Mouse (Mus musculus) liver, embryonic 16.5 days (tissue): ENCODE results near the gene Rab30. TPM values are rescaled to one million over a fixed set of nuclear protein-coding genes. Genes with fewer than 3 reads are reported as not detected.

Source experiments
- ATAC-seq: fragments of 200-750 bp; cut with Nextera tagmentation; 2 replicates; pipeline ENCODE4 v1.8.0; 2017; ENCODE audit warnings: low read depth, mild to moderate bottlenecking, moderate number of reproducible peaks, moderate library complexity
- H3K27ac ChIP-seq: fragments of 300-500 bp; sonication (generic); 2 replicates; pipeline ENCODE4 v1.5.1; 2014; ENCODE audit warnings: mild to moderate bottlenecking, low read length
- H3K27me3 ChIP-seq: fragments of 300-500 bp; sonication (generic); 2 replicates; pipeline ENCODE4 v1.6.1; 2014; ENCODE audit warnings: low read depth, low read length, mixed read lengths; ENCODE audit not compliant: control insufficient read depth, insufficient read depth
- H3K36me3 ChIP-seq: fragments of 300-500 bp; sonication (generic); 2 replicates; pipeline ENCODE4 v1.6.1; 2014; ENCODE audit warnings: mild to moderate bottlenecking; ENCODE audit not compliant: control insufficient read depth, insufficient read depth
- H3K4me1 ChIP-seq: fragments of 300-500 bp; sonication (generic); 2 replicates; pipeline ENCODE4 v1.6.1; 2014; ENCODE audit warnings: low read depth, low read length, mixed read lengths; ENCODE audit not compliant: control insufficient read depth
- H3K4me2 ChIP-seq: fragments of 300-500 bp; sonication (generic); 2 replicates; pipeline ENCODE4 v1.6.1; 2014; ENCODE audit warnings: low read depth, low read length, mixed read lengths
- H3K4me3 ChIP-seq: fragments of 300-500 bp; sonication (generic); 2 replicates; pipeline ENCODE4 v1.5.1; 2014; ENCODE audit warnings: low read depth, mild to moderate bottlenecking, low read length
- H3K9ac ChIP-seq: fragments of 300-500 bp; sonication (generic); 2 replicates; pipeline ENCODE4 v1.6.1; 2014; ENCODE audit warnings: low read depth, low read length
- H3K9me3 ChIP-seq: fragments of 300-500 bp; sonication (generic); replicated peaks from 2 replicates; pipeline ENCODE4 v1.6.1; 2016; ENCODE audit warnings: low read length; ENCODE audit not compliant: control insufficient read depth
- WGBS: fragments of 180-500 bp; shearing (Covaris S2); extraction: QIAGEN DNeasy Blood & Tissue Kit; methylation state at CpG from one replicate; pipeline ENCODE4 v1.1.7; 2014; ENCODE audit not compliant: insufficient replicate concordance; 5-methylcytosine and 5-hydroxymethylcytosine counted together
- polyA plus RNA-seq: library from polyadenylated mRNA; unstranded; fragments of >200 nt; fragmentation: Nextera tagmentation; extraction: Ambion mirVana; gene quantifications from 2 replicates; pipeline ENCODE4 v1.2.1, GENCODE M21; 2015

Gene Rab30
- polyA plus RNA-seq, 1 experiment from 2014 or later, result 5.3 TPM

DNA sequence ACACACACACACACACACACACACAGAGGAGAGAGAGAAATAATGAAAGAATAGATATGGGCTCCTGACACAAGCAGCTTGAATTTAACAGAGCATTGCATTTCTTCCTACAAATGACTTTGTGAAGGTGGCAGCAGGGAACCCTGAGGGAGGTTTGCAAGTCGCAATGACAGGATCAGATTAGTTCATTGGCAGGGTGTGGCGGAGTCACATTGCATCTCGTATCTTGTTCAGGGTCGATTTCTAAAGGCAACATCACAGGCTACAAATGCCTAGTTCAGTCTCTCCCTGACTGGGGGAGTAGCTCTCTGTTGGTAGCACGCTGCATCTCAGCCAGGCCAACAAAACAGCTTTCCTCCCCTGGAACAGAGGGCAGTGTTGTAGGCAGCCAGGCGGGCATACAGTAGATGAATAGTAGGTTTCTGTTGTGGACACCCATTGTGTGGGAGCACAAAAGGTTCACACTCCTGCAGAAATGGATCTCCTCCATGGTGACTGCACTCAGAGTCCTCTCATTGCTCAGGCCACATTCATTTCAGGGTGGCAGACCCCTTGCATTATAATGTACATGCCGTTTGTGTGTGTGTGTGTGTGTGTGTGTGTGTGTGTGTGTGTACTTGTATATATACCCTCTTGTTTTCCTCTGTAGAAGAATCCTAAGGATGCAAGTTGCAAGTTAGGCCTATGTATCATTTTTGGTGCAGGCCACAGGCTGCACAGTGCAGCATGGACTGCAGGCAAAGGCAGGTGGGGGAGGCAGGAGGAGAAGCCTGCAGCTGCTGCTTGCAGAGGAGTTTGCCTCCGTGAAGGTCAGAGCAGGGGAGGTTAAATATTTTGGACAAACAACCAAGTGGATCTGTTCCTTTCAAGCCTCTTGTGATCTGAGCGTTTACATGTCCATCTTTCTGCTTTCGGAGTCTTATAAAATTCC, 58.5 kb downstream of the Rab30 start:
- no peak overlapping the region for H3K4me2 ChIP-seq
- H3K4me3 ChIP-seq, result no peak overlapping the region
- H3K9me3 ChIP-seq, result no peaks in the 10 kb centered on the region
- H3K4me1 ChIP-seq, result no peaks in the 10 kb centered on the region
- H3K36me3 ChIP-seq, result no peaks in the 10 kb centered on the region
- no peak for ATAC-seq
- H3K27ac ChIP-seq, result no peak overlapping the region
- H3K27me3 ChIP-seq, result no peaks in the 10 kb centered on the region
- H3K9ac ChIP-seq, result no peak overlapping the region
- WGBS, result 69% methylated on average over 10 of the region's 10 CpGs

DNA sequence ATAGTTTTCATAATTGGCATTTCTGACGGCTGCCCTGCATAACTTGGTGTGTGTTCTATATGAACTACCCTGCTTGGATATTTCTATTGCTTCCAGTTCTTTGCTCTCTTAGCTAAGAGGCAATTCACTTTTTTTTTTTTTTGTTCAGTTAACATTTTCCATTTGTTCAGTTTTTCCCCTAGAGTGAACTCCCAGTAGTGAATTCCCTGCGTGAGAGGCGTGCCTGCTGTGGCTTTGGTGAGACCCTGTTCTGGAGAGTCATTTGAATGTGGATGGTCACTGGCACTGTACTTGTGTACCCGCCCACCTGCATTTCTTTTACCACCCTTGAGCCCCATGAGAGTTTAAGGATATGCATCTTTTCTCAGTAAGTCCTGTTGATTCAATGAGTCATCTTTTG, 60.8 kb downstream of the Rab30 start:
- Histone ChIP-seq H3K27ac (no peak overlapping the region), H3K9ac (no peak overlapping the region), H3K4me1 (no peaks in the 10 kb centered on the region), H3K27me3 (no peaks in the 10 kb centered on the region), H3K36me3 (no peaks in the 10 kb centered on the region), H3K9me3 (no peaks in the 10 kb centered on the region), H3K4me2 (no peak overlapping the region), H3K4me3 (no peak overlapping the region)
- WGBS, result 67% methylated on average over 4 of the region's 4 CpGs
- ATAC-seq, result no peak

DNA sequence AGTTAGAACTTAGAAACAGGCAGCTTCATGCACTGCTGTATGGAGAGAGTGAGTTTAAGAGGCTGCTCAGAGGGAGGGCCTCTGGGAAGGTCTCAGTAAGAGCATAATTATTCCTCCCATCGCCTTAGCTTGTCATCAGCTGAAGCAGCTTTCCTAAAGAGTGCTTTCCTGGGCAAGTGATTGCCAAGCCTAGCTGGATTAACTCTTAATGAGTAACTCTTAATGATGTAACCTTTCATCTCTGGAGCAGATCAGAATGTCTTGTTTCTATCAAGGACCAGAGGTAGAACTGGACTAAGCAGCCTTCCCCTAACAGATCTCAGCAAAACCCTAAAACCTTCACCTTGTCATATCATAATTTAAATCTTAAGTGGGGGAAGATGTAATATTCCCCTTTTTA, 61.8 kb downstream of the Rab30 start:
- H3K36me3 ChIP-seq, result no peaks in the 10 kb centered on the region
- H3K9ac ChIP-seq, result no peak overlapping the region
- H3K27ac ChIP-seq, result no peak overlapping the region
- H3K4me3 ChIP-seq, result no peak overlapping the region
- H3K9me3 ChIP-seq, result no peaks in the 10 kb centered on the region
- no peaks in the 10 kb centered on the region for H3K27me3 ChIP-seq
- no peaks in the 10 kb centered on the region for H3K4me1 ChIP-seq
- 42% methylated on average over 1 of the region's 1 CpGs for WGBS
- H3K4me2 ChIP-seq, result no peak overlapping the region
- no peak for ATAC-seq

DNA sequence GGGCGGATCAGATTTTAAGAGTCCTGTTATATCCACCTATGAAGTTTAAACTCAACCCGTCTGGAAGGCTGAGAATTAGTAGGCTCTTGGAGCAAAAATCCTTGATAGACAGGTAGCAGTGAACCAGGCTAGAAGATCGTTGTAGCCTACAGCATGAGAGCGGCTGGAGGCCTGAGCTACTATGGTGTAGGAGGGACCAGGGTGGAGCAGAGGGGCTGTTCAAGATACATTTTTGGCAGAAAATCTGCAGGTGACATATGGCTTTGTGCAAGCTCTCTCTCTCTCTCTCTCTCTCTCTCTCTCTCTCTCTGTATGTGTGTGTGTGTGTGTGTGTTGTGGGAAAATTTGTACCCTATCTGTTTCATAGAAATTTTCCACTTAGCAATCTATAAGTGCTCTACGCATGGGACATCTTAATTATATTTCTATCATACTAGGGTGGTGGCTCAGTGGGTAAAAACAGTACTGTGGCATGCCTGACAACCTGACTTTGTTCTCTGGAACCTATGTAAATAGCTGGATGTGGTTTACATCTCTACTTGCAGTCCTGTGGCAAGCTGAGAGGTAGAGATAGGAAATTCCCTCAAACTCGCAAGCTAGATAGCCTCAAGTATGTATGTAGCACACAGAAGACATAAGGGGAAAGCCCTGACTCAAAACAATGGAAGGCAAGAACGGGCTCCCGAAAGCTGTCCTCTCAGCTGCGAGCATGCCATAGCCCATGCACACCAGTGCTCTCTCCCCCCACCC, 63.7 kb downstream of the Rab30 start:
- 63% methylated on average over 9 of the region's 9 CpGs for WGBS
- ATAC-seq, result no peak
- no peak overlapping the region for H3K27ac ChIP-seq

DNA sequence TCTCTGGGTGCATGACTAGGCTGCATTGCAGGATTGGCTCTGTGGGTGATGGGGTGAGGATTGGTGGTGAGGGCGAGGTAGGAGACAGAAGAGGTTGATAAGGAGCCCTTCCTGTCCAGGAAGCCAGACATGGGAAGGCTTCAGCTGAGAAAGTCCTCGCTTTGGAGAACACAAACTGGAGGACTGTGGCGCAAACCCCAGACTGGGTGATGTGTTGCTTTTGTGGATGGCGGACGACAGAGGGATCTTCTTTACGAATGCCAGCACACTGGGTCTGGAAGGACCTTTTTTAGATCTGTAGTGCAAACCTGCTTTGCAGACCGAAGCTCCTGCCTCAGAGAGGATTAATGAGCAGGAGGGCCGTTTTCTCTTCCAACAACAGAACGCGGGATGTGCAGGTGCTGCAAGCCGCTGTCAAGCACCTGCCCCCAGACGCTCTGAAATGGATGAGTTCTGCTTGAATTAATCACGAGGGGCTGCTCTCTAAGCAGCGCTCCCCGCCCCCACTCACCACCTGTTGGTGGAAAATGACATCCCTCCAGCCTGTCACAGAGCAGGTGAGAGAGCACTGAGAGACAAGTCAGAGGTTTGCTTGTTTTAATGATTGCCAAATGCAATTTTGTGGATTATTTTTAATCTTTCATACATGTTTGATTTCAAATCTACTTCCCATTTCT, 65.2 kb downstream of the Rab30 start:
- Histone ChIP-seq H3K27ac (no peak overlapping the region), H3K9me3 (no peaks in the 10 kb centered on the region), H3K27me3 (no peaks in the 10 kb centered on the region), H3K9ac (no peak overlapping the region), H3K36me3 (no peaks in the 10 kb centered on the region), H3K4me3 (no peak overlapping the region), H3K4me1 (no peaks in the 10 kb centered on the region), H3K4me2 (no peak overlapping the region)
- ATAC-seq, result no peak
- 41% methylated on average over 15 of the region's 15 CpGs for WGBS

More for the DNA sequence above, 63.7 kb downstream of the Rab30 start:
- no peak overlapping the region for H3K4me2 ChIP-seq
- H3K4me3 ChIP-seq, result no peak overlapping the region
- no peaks in the 10 kb centered on the region for H3K36me3 ChIP-seq
- no peaks in the 10 kb centered on the region for H3K9me3 ChIP-seq
- no peaks in the 10 kb centered on the region for H3K27me3 ChIP-seq
- H3K4me1 ChIP-seq, result no peaks in the 10 kb centered on the region
- H3K9ac ChIP-seq, result no peak overlapping the region

DNA sequence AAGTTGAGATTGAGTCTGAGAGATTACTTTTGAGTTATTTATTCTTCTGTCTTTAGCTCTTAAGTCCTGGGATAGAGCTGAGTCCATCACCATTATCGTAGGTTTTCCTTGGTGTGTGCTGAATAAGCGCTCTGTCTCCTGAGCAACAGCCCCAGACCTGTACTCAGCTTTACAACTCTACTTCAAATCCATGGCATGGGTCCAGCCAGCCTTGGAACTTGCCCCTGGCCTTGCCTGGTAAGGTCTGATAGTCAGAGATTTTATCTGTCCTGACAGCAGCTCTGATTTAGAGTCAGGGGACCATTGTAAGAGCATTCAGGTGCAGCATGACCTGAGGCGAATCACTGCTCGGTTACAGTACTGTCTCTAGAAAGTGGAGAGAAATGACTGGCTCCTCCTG, 66.1 kb downstream of the Rab30 start:
- no peak overlapping the region for H3K27ac ChIP-seq
- H3K4me1 ChIP-seq, result no peaks in the 10 kb centered on the region
- no peaks in the 10 kb centered on the region for H3K36me3 ChIP-seq
- no peak overlapping the region for H3K4me2 ChIP-seq
- WGBS, result 67% methylated on average over 4 of the region's 4 CpGs
- ATAC-seq, result no peak
- no peaks in the 10 kb centered on the region for H3K9me3 ChIP-seq
- no peaks in the 10 kb centered on the region for H3K27me3 ChIP-seq
- no peak overlapping the region for H3K9ac ChIP-seq
- no peak overlapping the region for H3K4me3 ChIP-seq

DNA sequence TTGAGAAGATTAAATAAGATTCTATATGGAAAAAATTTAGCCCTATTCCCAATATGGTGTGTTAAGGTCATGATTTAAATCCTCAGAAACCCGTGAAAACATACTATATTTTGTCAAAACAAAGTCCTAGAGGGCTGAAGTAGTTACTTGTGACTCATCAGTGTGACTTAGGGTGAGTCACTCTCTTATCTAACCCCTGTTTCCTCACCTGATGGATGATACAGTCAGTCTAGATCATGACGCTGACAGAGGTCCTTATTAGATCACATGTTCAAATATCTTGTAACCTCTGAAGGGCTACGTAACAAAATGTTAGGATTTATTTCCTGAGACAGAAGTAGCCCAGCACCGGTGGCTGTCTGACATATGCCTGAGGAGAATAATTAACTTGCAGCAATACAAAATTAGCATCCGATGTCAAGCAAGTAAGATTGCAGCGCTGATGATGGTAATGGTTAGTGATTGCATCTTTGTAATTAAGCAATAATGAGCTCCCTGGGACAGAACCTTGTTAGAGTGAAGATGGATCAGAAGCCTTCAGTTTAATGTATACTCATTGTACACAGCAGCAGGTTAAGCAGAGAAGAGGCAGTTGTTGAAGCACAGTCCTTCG, 70.4 kb downstream of the Rab30 start:
- ATAC-seq, result no peak

DNA sequence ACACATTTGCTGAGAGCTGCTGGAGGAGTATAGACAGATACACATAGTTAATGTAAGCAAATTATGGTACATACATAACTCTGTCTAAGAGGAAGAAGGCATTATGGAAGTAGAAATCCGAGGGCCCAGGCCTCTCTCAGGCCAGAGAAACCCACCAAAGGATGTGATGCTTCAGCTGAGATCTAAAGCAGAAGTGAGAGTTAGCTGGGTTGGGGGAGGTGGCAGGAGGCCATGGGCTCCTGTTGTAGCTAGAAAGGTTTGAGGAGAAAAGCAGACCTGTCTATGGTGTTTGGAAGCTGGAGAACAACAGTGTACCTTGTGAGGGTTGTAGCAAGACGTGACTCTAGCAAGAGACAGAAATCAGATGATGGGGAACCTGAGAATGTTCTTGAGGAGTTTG, 75.8 kb downstream of the Rab30 start:
- H3K27me3 ChIP-seq, result no peaks in the 10 kb centered on the region
- H3K27ac ChIP-seq, result no peak overlapping the region
- no peak for ATAC-seq
- H3K4me1 ChIP-seq, result no peaks in the 10 kb centered on the region; the same call in 1 of the 2 replicates
- no peak overlapping the region for H3K4me3 ChIP-seq
- WGBS, result 33% methylated on average over 2 of the region's 2 CpGs
- H3K4me2 ChIP-seq, result no peak overlapping the region
- no peak overlapping the region for H3K9ac ChIP-seq
- no peaks in the 10 kb centered on the region for H3K9me3 ChIP-seq
- no peaks in the 10 kb centered on the region for H3K36me3 ChIP-seq

More for the DNA sequence above, 70.4 kb downstream of the Rab30 start:
- no peak overlapping the region for H3K4me3 ChIP-seq
- 64% methylated on average over 7 of the region's 7 CpGs for WGBS
- H3K4me2 ChIP-seq, result no peak overlapping the region
- H3K27me3 ChIP-seq, result no peaks in the 10 kb centered on the region
- H3K4me1 ChIP-seq, result no peaks in the 10 kb centered on the region
- H3K9ac ChIP-seq, result no peak overlapping the region
- no peaks in the 10 kb centered on the region for H3K9me3 ChIP-seq
- no peak overlapping the region for H3K27ac ChIP-seq
- H3K36me3 ChIP-seq, result no peaks in the 10 kb centered on the region
